Mouse (Mus musculus) gastrocnemius, adult 8-10 months (tissue): ENCODE measurements at regions not wholly inside any gene's neighbourhood (a gene's known extent, or its start where the extent isn't known, plus 50 kb on each side); places are given as distances from the start of the nearest gene placed in this dataset.

ENCODE experiments used
- DNase-seq, 2 experiments: peaks; one replicate each; pipeline ENCODE4 v3.0.0; 2022; ENCODE audit warnings: low spot score in 2 of 2

- no peak for DNase-seq
These were observed 787.4 kb downstream of the Nr2f2 start for GRCm38 (mm10) chr7:69578958-69579810.

GRCm38 (mm10) chr7:69577754-69578153 lies 788.8 kb downstream of the Nr2f2 start:
- no peak for DNase-seq

- DNase-seq, result no peak
These were observed 789.9 kb downstream of the Nr2f2 start for GRCm38 (mm10) chr7:69576596-69576995.

- DNase-seq, result no peak
These were observed 792.8 kb downstream of the Nr2f2 start for GRCm38 (mm10) chr7:69573730-69574129.

GRCm38 (mm10) chr7:69572626-69573394 lies 793.7 kb downstream of the Nr2f2 start:
- no peak for DNase-seq

GRCm38 (mm10) chr7:69566949-69567348 lies 799.6 kb downstream of the Nr2f2 start:
- no peak for DNase-seq

GRCm38 (mm10) chr7:69564432-69564831 lies 802.1 kb downstream of the Nr2f2 start:
- DNase-seq, result no peak

GRCm38 (mm10) chr7:69554776-69555175 lies 805.7 kb upstream of the Arrdc4 start:
- DNase-seq, result no peak

- DNase-seq, result no peak
These were observed 804.9 kb upstream of the Arrdc4 start for GRCm38 (mm10) chr7:69553981-69554380.

- DNase-seq, result no peak
These were observed 787.0 kb upstream of the Arrdc4 start for GRCm38 (mm10) chr7:69536072-69536471.

GRCm38 (mm10) chr7:69513966-69514365 lies 764.9 kb upstream of the Arrdc4 start:
- no peak for DNase-seq

GRCm38 (mm10) chr7:69510389-69510788 lies 761.3 kb upstream of the Arrdc4 start:
- no peak for DNase-seq

- no peak for DNase-seq
These were observed 744.3 kb upstream of the Arrdc4 start for GRCm38 (mm10) chr7:69493062-69493930.

GRCm38 (mm10) chr7:69490566-69491466 lies 741.8 kb upstream of the Arrdc4 start:
- DNase-seq, result peak in 1 of 2 experiments; percentile 18

GRCm38 (mm10) chr7:69488630-69489029 lies 739.6 kb upstream of the Arrdc4 start:
- DNase-seq, result no peak

GRCm38 (mm10) chr7:69487111-69487510 lies 738.1 kb upstream of the Arrdc4 start:
- no peak for DNase-seq

GRCm38 (mm10) chr7:69484552-69484951 lies 735.5 kb upstream of the Arrdc4 start:
- DNase-seq, result no peak
